Mouse (Mus musculus) heart, postnatal 0 days (tissue): Measurements from ENCODE around the gene Snx29. TPM values are rescaled to one million over a fixed set of nuclear protein-coding genes. Genes with fewer than 3 reads are reported as not detected.

Source experiments
- ATAC-seq: fragments of 200-750 bp; cut with Nextera tagmentation; 2 replicates; pipeline ENCODE4 v1.8.0; 2017; ENCODE audit warnings: low read depth, moderate number of reproducible peaks, moderate library complexity; ENCODE audit not compliant: insufficient read depth
- DNase-seq: peaks from one replicate; pipeline ENCODE4 v3.0.0-alpha.2; 2016; ENCODE audit warnings: low spot score
- H3K27ac ChIP-seq: fragments of 300-500 bp; sonication (generic); 2 replicates; pipeline ENCODE4 v1.5.1; 2014; ENCODE audit warnings: low read depth, mild to moderate bottlenecking
- H3K27me3 ChIP-seq: fragments of 300-500 bp; sonication (generic); 2 replicates; pipeline ENCODE4 v1.6.1; 2014; ENCODE audit warnings: low read length, mixed read lengths; ENCODE audit not compliant: control insufficient read depth, insufficient read depth
- H3K36me3 ChIP-seq: fragments of 300-500 bp; sonication (generic); replicated peaks from 2 replicates; pipeline ENCODE4 v1.6.1; 2014; ENCODE audit warnings: low read length, mixed read lengths; ENCODE audit not compliant: control insufficient read depth, insufficient read depth
- H3K4me1 ChIP-seq: fragments of 300-500 bp; sonication (generic); 2 replicates; pipeline ENCODE4 v1.6.1; 2014; ENCODE audit warnings: antibody characterized with exemption; ENCODE audit not compliant: control insufficient read depth, insufficient read depth
- H3K4me2 ChIP-seq: fragments of 300-500 bp; sonication (generic); 2 replicates; pipeline ENCODE4 v1.6.1; 2014; ENCODE audit warnings: low read depth, mild to moderate bottlenecking, low read length, moderate library complexity
- H3K4me3 ChIP-seq: fragments of 300-500 bp; sonication (generic); 2 replicates; pipeline ENCODE4 v1.5.1; 2014; ENCODE audit warnings: low read depth, low read length
- H3K9ac ChIP-seq: fragments of 300-500 bp; sonication (generic); replicated peaks from 2 replicates; pipeline ENCODE4 v1.6.1; 2014; ENCODE audit warnings: low read depth, low read length, mixed read lengths
- H3K9me3 ChIP-seq: fragments of 300-500 bp; sonication (generic); replicated peaks from 2 replicates; pipeline ENCODE4 v1.6.1; 2016; ENCODE audit warnings: low read length; ENCODE audit not compliant: control insufficient read depth
- CTCF ChIP-seq: IDR thresholded peaks from 2 replicates; pipeline ENCODE4 v1.5.1; 2016; ENCODE audit warnings: antibody characterized with exemption, control low read depth, low read depth
- EP300 ChIP-seq: IDR thresholded peaks from 2 replicates; pipeline ENCODE4 v1.6.1; 2016; ENCODE audit warnings: antibody characterized with exemption, low read depth
- WGBS: fragments of 180-500 bp; shearing (Covaris S2); extraction: QIAGEN DNeasy Blood & Tissue Kit; methylation state at CpG from one replicate; pipeline ENCODE4 v1.1.7; 2014; 5-methylcytosine and 5-hydroxymethylcytosine counted together
- polyA plus RNA-seq: library from polyadenylated mRNA; unstranded; fragments of >200 nt; fragmentation: Nextera tagmentation; extraction: Ambion mirVana; gene quantifications from 2 replicates; pipeline ENCODE4 v1.2.1, GENCODE M21; 2015
- total RNA-seq: library from RNA; depleted of rRNA; stranded (reverse); fragments of >200 nt; gene quantifications from 2 replicates; pipeline ENCODE4 v1.2.3, GENCODE M21; 2014; ENCODE audit warnings: low replicate concordance

Snx29 gene
- total and polyA plus RNA-seq, 2 experiments from 2014 or later = 3.1 to 3.9 TPM

GRCm38 (mm10) chr16:11757471-11757870, 434.8 kb downstream of the Snx29 start:
- H3K9ac ChIP-seq = no peak overlapping the region
- TF ChIP-seq EP300 = no peak
- no peak for TF ChIP-seq CTCF
- H3K36me3 ChIP-seq = no peaks in the 10 kb centered on the region
- DNase-seq (no peak), ATAC-seq (no peak)
- H3K27me3 ChIP-seq = no peaks in the 10 kb centered on the region
- no peak overlapping the region for H3K4me3 ChIP-seq
- no peaks in the 10 kb centered on the region for H3K4me1 ChIP-seq
- no peaks in the 10 kb centered on the region for H3K9me3 ChIP-seq
- WGBS = 86% methylated on average over 8 of the region's 8 CpGs
- no peak overlapping the region for H3K4me2 ChIP-seq
- no peak overlapping the region for H3K27ac ChIP-seq

DNA sequence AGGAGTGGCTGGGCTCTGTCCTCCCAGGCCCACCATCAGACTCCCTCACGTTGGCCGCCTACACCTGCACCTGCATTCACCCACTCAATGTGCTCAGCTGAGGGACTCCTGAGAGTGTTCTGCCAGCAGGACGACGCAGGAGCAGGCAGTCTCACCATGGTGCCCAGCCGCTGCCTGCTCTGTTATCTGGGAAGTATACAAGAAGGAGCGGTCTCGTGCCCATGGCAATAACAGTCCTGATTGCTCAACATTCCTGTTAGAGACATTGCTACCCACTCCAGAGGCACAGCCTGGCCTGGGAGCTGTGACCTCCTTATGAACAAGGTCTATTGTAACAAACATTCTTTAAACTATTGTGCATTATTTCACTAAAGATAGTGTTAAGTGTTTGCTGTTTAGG, 435.2 kb downstream of the Snx29 start:
- H3K4me2 ChIP-seq = no peak overlapping the region
- no peak overlapping the region for H3K27ac ChIP-seq
- no peak overlapping the region for H3K4me3 ChIP-seq
- DNase-seq (no peak), ATAC-seq (no peak)
- no peaks in the 10 kb centered on the region for H3K36me3 ChIP-seq
- WGBS = 57% methylated on average over 7 of the region's 7 CpGs
- no peaks in the 10 kb centered on the region for H3K4me1 ChIP-seq
- TF ChIP-seq EP300 = no peak
- TF ChIP-seq CTCF = no peak
- H3K9ac ChIP-seq = no peak overlapping the region
- H3K27me3 ChIP-seq = no peaks in the 10 kb centered on the region
- no peaks in the 10 kb centered on the region for H3K9me3 ChIP-seq

DNA sequence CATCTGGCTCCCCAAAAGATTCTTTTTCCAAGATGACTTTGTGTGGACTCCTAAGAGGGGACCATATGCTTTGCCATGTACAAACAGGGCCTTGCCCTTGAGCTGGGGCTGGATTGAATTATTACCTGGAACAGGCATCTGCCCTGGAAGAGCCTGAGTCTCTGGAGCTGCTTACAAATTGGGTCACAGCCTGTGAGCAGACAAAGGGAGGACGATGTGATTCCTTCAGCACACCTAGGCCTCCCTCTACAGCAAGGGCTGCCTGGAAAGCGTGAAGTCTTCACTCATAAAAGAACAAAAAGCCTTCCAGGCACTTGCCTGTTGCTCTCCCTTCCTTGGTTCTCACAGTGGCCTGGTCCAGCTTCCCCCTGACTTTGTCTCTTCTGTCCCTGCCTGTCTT, 449.6 kb downstream of the Snx29 start:
- peaks cover 15% of the 10 kb centered on the region for H3K9me3 ChIP-seq
- DNase-seq (no peak), ATAC-seq (no peak)
- no peak overlapping the region for H3K9ac ChIP-seq
- no peaks in the 10 kb centered on the region for H3K27me3 ChIP-seq
- no peaks in the 10 kb centered on the region for H3K36me3 ChIP-seq
- no peak overlapping the region for H3K4me3 ChIP-seq
- TF ChIP-seq CTCF (no peak), EP300 (no peak)
- H3K4me2 ChIP-seq = no peak overlapping the region
- 63% methylated on average over 2 of the region's 2 CpGs for WGBS
- no peaks in the 10 kb centered on the region for H3K4me1 ChIP-seq
- H3K27ac ChIP-seq = no peak overlapping the region

GRCm38 (mm10) chr16:11774321-11774720, 451.6 kb downstream of the Snx29 start:
- no peak overlapping the region for H3K27ac ChIP-seq
- DNase-seq = no peak
- H3K4me2 ChIP-seq = no peak overlapping the region
- H3K36me3 ChIP-seq = no peaks in the 10 kb centered on the region
- H3K9me3 ChIP-seq = peaks cover 13% of the 10 kb centered on the region
- no peak overlapping the region for H3K4me3 ChIP-seq
- WGBS = 76% methylated on average over 1 of the region's 1 CpGs
- H3K9ac ChIP-seq = no peak overlapping the region
- no peak for ATAC-seq
- H3K4me1 ChIP-seq = no peaks in the 10 kb centered on the region
- TF ChIP-seq CTCF = no peak
- TF ChIP-seq EP300 = no peak
- no peaks in the 10 kb centered on the region for H3K27me3 ChIP-seq

DNA sequence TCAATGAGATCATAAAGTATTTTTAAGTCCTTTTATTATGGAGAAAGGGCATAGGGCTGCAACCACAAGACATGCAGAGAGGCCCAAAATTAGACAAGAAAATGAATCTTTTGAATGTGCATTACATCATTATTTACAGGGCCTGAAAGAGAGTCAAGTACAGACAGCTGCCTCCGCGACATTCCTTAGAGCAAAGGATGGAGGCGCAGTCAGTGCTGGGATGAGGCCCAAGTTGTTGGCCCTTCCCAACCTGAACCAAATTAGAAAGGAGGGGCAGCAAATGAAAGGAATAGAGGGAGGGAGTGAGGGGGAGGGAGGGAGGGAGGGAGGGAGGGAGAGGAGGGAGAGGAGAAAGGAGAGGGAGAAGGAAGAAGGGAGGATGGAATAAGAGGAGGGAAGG, 453.8 kb downstream of the Snx29 start:
- Histone ChIP-seq H3K9me3 (no peaks in the 10 kb centered on the region), H3K9ac (no peak overlapping the region), H3K36me3 (no peaks in the 10 kb centered on the region), H3K4me1 (no peaks in the 10 kb centered on the region), H3K4me2 (no peak overlapping the region), H3K27me3 (no peaks in the 10 kb centered on the region), H3K4me3 (no peak overlapping the region), H3K27ac (no peak overlapping the region)
- TF ChIP-seq CTCF = no peak
- no peak for TF ChIP-seq EP300
- DNase-seq (no peak), ATAC-seq (no peak)
- WGBS = 69% methylated on average over 3 of the region's 3 CpGs

DNA sequence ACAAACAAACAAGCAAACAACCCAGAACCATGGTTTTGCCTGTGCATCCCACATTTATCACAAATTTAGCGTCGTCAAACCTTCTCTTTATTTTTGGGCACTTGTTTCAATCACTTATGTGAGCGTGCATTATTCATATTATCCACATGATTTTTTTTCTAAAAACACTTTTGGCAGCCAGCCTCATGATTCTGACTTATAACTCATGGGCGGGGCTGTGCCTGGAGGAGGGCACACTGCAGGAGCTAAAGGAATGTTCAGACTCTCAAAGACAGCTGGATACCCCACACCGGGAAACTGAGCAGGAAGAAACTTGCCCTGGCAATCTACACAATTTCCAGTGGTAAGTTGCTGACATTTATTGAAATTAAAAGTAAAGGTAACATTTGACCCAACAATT, 455.5 kb downstream of the Snx29 start:
- no peak for ATAC-seq
- no peaks in the 10 kb centered on the region for H3K27me3 ChIP-seq
- H3K4me1 ChIP-seq = no peaks in the 10 kb centered on the region; the same call in 1 of the 2 replicates
- TF ChIP-seq CTCF = no peak
- TF ChIP-seq EP300 = no peak
- no peak for DNase-seq
- no peak overlapping the region for H3K27ac ChIP-seq
- H3K9me3 ChIP-seq = no peaks in the 10 kb centered on the region
- no peak overlapping the region for H3K4me2 ChIP-seq
- WGBS = 68% methylated on average over 5 of the region's 5 CpGs
- no peak overlapping the region for H3K4me3 ChIP-seq
- no peaks in the 10 kb centered on the region for H3K36me3 ChIP-seq
- no peak overlapping the region for H3K9ac ChIP-seq
